Mouse (Mus musculus): ENCODE results near the gene Wdr64.

Gene Wdr64

DNA sequence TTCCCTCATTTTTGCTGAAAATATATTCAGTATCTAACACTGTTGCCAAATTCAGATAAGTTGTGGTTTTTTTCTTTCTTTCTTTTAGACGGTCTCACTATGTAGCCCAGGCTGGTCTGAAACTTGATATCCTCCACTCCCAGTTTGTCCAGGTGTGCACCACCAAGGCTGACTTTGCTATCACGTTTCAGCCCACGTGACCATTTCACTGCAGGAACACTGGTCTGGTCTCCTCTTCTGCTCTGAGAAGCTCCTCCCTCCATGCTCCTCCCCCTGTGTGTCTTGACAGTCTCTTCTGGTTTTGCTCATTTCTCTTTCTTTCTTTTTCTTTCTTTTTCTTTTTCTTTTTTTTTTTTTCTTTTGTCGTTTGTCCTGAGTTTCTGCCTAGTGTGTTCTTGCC, 1.4 kb downstream of the Wdr64 start:
- POLR2A ChIA-PET = interaction anchor here (0.6 to 3.8 kb wide), 9 partner anchors 8 to 1387 kb away, joined by 3 to 21 read pairs (median 4); partner anchors contain the start of gene Opn3 (in 1 of the 4)
- CTCF ChIA-PET = interaction anchor here in 2 of 4 experiments (0.6 to 0.7 kb wide), 2 partner anchors 10 to 68 kb away, joined by 3 to 10 read pairs; no protein-coding TSS in a partner anchor

GRCm38 (mm10) chr1:175701145-175701544, 2.8 kb downstream of the Wdr64 start:
- CTCF ChIA-PET = no interaction called here
- POLR2A ChIA-PET = interaction anchor here in 2 of 4 experiments (0.8 to 3.8 kb wide), 4 partner anchors 8 to 11 kb away, joined by 3 to 21 read pairs (median 4); partner anchors contain the start of genes Chml (in 2 of the 2) and Opn3 (in 2 of the 2)

DNA sequence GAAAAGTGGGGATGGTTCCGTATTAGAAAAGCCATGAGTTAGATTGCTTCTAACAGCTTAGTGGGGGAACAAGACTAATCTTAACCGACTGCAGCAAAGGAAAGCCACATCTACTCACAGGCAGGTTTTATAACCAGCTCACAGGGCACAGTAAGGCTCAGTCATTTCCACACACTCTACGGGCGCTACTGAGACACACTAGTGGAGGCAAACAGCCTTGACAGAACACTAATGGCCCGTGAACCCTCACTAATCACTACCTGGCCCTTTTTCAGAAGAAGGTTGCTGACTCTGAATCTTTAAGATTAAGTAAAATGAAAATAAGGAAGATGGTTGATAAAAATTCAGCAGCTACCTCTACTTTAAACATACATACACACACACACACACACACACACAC, 9.2 kb downstream of the Wdr64 start:
- CTCF ChIA-PET = no interaction called here

GRCm38 (mm10) chr1:175708013-175708412, 9.6 kb downstream of the Wdr64 start:
- POLR2A ChIA-PET = interaction anchor here in 1 of 4 experiments (1.1 kb wide), 1 partner anchor 15 kb away, joined by 3 read pairs; the partner anchor contains the start of genes Chml and Opn3
- CTCF ChIA-PET = no interaction called here

More for the DNA sequence above, 9.2 kb downstream of the Wdr64 start:
- POLR2A ChIA-PET = interaction anchor here in 2 of 4 experiments (1.0 to 1.1 kb wide), 2 partner anchors 15 kb away, joined by 3 read pairs; partner anchors contain the start of genes Chml (in 2 of the 2) and Opn3 (in 2 of the 2)

DNA sequence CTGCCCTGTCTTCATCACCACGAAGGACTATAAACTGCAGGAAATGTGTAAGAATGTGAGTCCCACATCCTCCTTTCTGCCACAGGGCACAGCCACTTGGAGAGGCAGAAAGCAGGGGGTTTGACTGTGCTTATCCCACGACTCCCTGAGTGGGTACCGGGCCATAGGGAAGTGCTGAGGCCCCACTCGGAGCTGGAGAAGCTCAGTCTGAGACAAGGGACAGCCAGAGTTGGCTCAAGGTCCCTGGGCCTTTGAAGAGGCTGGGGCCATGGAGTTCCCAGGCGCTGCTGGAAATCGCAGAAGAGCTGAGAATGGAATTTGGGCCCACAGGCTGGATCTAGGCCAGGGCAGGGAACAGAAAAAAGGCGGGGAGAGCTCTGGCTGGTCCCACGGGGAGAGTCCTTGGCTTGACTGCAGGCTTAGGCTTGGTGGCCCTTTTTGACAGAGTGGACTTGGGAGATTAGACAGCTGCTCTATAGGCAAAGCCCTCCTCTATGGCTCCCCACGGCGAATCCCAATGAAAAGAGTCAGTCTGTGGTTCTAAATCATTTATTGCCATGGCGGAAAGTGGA, 14.0 kb downstream of the Wdr64 start:
- ChIA-PET CTCF (no interaction called here), POLR2A (interaction anchor here in 3 of 4 experiments (0.5 to 2.7 kb wide), 14 partner anchors 11 to 87 kb away, joined by 3 to 22 read pairs (median 4); partner anchors contain the start of genes Chml (in 3 of the 3), Opn3 (in 3 of the 3) and Fh1 (in 2 of the 3))

GRCm38 (mm10) chr1:175716832-175717231, 18.4 kb downstream of the Wdr64 start:
- ChIA-PET POLR2A (no interaction called here), CTCF (no interaction called here)

DNA sequence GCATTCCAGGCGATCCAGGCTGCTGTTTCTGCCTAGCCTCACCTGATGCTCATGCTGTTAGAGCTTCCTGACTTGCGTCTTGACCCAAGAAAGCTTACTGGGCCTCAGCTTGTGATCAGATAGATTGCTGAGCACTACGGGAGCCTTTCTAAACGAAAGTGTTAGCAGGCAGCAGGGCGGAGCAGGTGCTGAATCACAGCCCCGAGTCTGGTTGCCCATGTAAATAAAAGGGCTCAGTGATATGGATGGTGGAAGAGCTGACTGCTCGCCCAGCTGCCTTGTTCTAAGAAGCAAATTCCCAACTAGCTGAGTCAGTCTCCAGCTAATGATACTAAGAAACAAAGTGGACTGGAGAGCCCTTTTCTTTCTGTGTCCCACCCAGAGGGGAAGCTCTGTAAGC, 27.4 kb downstream of the Wdr64 start:
- ChIA-PET POLR2A (interaction anchor here in 2 of 4 experiments (0.9 to 1.5 kb wide), 3 partner anchors 13 to 33 kb away, joined by 3 to 4 read pairs (median 3); partner anchors contain the start of genes Chml (in 1 of the 2) and Opn3 (in 1 of the 2)), CTCF (no interaction called here)

DNA sequence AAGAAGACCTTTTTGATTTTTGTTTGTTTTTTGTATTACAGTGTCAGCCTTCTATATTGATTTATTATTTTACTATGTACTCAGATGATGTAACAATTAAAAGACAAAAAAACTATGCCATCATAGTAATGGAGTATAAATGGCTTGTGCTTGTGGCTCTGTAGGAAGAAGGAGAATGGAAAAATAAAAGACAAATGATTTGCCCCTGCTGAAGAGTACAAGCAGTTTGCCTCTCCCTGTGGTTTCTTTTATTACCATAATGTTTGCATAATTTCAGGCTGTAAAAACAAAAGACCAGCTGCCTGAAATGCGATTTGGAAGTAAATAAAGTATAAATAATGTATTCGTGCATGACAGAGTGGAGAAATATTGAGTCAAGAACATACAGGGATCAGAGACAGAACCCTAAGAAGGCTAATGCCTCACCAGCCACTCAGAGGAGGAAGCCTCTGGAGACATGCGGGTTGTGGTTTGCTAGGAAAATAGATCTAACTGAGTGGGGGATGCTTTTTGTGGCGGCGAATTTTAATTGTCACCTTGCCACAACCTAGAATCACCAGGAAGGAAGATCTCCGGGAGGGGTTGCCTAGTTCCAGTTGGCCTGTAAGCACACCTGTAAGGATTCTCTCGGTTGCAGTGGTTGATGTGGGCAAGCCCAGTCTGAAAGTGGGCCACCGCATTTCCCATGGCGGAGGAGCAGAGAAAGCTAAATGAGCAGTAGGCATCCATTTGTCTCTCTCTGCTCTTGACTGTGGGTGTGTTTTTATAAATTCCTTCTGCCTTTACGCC, 56.4 kb downstream of the Wdr64 start:
- ChIA-PET CTCF (no interaction called here), POLR2A (interaction anchor here in 1 of 4 experiments (0.6 kb wide), 1 partner anchor 129 kb away, joined by 3 read pairs; the partner anchor contains the start of gene Fh1)

DNA sequence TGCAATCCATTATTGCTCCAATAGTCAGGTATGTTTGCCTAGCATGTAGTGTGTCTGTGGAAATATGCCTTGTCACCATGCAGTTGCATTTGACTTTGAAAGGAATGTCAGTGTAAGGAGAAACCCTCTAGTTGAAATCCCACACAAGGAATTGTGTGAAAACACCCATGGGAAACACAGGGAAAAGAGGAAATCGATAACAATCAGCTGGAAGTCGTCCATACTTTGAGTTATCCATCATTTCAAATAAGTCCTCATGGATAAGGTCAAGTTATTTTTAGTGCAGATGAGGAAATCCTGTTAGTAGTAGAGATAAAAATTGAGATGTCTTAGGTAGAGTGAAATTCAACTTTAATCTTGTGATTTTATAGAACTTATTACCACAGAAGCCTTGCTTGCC, 96.3 kb downstream of the Wdr64 start:
- CTCF ChIA-PET = interaction anchor here in 2 of 4 experiments (0.9 to 1.4 kb wide), 3 partner anchors 14 to 125 kb away, joined by 3 read pairs; no protein-coding TSS in a partner anchor
- POLR2A ChIA-PET = no interaction called here

DNA sequence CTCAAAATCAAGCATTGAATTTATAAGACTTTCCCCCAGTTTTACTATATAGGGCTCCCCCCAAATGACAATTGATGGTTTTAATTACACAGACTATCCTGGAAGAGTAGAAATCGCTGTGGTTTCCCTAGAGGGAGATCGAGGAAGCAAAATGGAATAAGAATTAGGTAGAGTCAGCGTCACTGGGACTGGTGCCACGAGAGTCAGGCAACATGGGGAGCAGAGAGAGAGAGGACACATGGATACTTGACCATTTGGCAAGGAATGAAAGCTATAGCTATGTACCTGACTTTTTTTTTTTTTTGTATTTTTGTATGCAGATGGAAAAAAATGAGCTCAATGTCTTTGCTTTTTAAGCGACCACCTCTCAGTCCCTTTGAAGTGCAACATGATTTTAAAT, 110.0 kb downstream of the Wdr64 start:
- POLR2A ChIA-PET = no interaction called here
- CTCF ChIA-PET = interaction anchor here in 1 of 4 experiments (0.6 to 1.1 kb wide), 2 partner anchors 13 to 373 kb away, joined by 3 read pairs; no protein-coding TSS in a partner anchor

DNA sequence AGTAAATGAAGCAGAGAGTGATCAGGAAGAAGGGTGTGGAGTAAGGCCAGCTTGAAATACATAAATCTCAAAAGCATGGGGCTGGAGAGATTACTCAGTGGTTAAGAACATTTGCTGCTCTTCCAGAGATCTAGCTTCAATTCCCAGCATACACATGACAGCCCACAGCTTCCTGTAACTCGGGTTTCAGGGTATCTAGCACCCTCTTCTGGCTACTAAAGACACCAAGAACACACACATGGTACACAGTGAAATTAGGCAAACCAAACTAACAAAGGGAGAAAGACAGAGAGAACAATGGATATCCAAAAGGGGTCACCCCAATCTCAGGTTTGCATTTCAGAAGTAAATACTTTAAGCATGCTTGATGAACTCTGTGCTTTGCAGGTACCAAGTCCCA, 113.2 kb downstream of the Wdr64 start:
- ChIA-PET POLR2A (interaction anchor here in 1 of 4 experiments (0.6 kb wide), 1 partner anchor 71 kb away, joined by 3 read pairs; no protein-coding TSS in a partner anchor), CTCF (interaction anchor here in 2 of 4 experiments (0.6 to 1.3 kb wide), 10 partner anchors 12 to 693 kb away, joined by 3 to 5 read pairs (median 3); partner anchors contain the start of gene Fh1 (in 1 of the 2))

DNA sequence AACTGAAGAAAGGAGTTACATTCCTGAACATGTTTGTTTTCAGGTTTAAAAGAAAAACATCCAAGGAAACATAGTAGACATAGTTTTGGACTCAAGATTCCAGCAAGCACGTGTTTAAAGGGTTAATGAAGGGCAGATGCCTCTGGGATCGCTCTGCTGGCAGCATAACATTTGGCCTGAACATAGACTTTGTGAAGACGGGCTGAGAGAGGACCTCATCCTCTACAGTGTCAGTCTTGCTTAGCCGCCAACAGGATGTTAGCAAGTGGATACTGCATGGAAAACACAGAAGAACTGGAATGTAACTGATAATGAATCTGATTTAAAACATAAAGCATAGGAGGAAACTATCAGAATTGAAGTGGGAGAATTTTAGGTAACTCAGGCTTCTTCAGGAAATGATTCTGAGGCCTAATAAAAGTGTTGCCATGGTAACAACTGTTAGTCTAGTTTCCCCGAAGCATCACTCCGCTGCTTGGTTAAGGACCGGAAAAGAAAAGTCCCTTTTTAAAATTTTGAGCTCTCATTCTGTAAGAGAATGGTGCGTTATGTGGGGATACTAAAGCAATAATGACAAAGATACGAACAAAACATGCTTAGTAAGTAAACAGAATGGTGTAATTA, 125.5 kb downstream of the Wdr64 start:
- POLR2A ChIA-PET = no interaction called here
- CTCF ChIA-PET = no interaction called here

DNA sequence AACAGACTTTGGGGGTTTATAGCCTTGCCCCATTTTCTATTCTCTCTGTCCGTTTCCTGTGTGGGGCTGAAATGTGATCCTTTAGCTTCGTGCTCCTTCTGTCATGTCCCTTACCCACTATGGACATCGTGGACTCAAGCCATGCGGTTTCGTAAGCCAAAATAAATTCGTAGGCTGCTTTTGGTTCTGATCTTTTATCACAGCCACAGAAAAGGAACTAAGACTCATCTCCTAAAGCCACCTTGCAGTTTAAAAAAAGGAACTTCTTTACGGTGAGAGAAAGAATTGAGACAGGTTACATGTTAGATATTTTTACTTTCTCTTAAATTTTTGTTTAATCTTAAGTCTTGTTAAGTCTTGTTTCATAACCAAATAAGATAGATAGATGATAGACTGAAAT, 130.1 kb downstream of the Wdr64 start:
- ChIA-PET POLR2A (no interaction called here), CTCF (no interaction called here)

GRCm38 (mm10) chr1:175829220-175829619, 130.8 kb downstream of the Wdr64 start:
- ChIA-PET CTCF (no interaction called here), POLR2A (no interaction called here)

GRCm38 (mm10) chr1:175855515-175855914, 157.1 kb downstream of the Wdr64 start:
- POLR2A ChIA-PET = no interaction called here

More at GRCm38 (mm10) chr1:175855515-175855914, 157.1 kb downstream of the Wdr64 start:
- CTCF ChIA-PET = no interaction called here

All from embryonic stem cell, embryonic (primary cell).